Mouse (Mus musculus): ENCODE results near the gene Gm10639. TPM values are rescaled to one million over a fixed set of nuclear protein-coding genes. Genes with fewer than 3 reads are reported as not detected.
"Not testable (repeated sequence)": the region's sequence is repeated elsewhere in the genome, so short reads cannot be mapped to it uniquely, and the experiment has no call there.

Gene Gm10639
- polyA plus RNA-seq (2012; rRNA removed), result 0.17 TPM in 1 of 2 replicates, not detected in the other

DNA sequence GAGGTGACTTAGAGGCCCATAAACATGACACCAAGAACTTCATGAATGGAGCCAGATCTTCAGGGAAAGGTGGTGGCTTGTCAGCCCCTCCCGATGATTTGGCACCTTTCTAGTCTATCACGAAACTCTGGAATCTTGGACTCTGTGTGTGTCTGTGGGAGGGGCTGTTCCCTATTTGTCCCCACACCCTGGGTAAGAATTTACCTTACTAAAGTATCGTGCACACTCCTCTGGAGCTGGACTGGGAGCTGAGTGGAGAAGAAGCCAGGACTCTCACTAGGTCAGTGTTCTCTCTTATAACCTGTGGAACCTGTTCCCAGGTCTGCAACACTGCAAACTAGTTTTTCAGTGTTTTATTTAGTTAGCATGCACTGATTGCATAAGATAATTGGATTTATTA, at the start of gene Gm10639:
Gm10639 (plus strand) TSS at position 201 of the 400 bp plus-strand sequence.
- not testable (repeated sequence) for H3K4me1 ChIP-seq (ENCODE audit: control insufficient read depth, insufficient read depth, insufficient read length, low read length); H3K4me3 ChIP-seq (ENCODE audit: low read depth, low read length); H3K27ac ChIP-seq (ENCODE audit: insufficient read depth, low read depth, low read length); H3K27me3 ChIP-seq (ENCODE audit: control insufficient read depth, insufficient read depth, low read length); H3K36me3 ChIP-seq (ENCODE audit: control insufficient read depth, insufficient read depth, low read length)
- 24% methylated on average over 3 of the region's 3 CpGs for WGBS

DNA sequence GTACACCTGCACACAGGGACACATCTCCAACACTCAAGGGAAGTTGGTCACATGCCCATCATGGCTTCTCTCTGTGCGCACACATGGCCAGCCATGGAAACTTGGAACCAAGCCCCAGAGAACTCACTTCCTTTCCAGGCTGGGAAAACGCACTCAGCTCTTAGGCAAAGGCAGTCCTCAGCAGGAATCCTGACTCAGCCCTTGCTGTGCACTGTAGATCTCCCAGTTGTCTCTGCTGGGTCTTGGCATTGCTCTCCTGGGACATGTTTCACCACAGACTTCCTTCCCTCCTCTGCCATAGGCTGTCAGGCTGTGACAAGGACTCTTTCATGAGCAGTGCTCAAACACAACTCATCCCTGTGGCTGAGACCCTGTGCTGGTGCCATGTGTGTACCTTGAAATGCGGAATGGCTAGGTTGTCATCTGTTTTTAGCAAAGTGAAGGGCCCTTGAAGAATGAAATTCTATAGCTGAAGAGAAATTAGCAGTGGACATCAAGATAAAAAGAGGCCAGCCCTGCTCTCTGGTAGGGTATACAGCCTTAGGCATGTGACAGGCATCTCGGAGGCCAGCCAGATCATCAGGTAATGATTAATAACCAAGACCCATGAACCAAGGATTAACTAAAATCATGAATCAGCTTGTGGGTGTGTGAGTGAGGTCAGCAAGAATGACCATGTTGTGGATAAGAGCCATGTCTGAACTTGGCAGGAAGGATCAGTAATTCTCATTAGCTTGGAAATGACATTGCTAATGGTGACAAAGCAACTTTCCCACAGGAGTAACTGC, 33.8 kb upstream of the Gm10639 start:
- not testable (repeated sequence) for H3K36me3 ChIP-seq (ENCODE audit: control insufficient read depth, insufficient read depth, low read length); H3K27me3 ChIP-seq (ENCODE audit: control insufficient read depth, insufficient read depth, low read length); H3K4me1 ChIP-seq (ENCODE audit: control insufficient read depth, insufficient read depth, insufficient read length, low read length); H3K4me3 ChIP-seq (ENCODE audit: low read depth, low read length)
- H3K27ac ChIP-seq (ENCODE audit: insufficient read depth, low read depth, low read length), result peak overlapping the region; percentile 73
- WGBS, result 26% methylated on average over 4 of the region's 4 CpGs

DNA sequence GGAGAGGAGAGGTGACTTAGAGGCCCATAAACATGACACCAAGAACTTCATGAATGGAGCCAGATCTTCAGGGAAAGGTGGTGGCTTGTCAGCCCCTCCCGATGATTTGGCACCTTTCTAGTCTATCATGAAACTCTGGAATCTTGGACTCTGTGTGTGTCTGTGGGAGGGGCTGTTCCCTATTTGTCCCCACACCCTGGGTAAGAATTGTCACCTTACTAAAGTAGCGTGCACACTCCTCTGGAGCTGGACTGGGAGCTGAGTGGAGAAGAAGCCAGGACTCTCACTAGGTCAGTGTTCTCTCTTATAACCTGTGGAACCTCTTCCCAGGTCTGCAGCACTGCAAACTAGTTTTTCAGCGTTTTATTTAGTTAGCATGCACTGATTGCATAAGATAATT, 32.8 kb upstream of the Gm10639 start, which contains the start of gene Gm3776:
Gm3776 (plus strand) TSS at position 216 of the 400 bp plus-strand sequence.
- WGBS, result 9% methylated on average over 2 of the region's 3 CpGs
- not testable (repeated sequence) for H3K36me3 ChIP-seq (ENCODE audit: control insufficient read depth, insufficient read depth, low read length); H3K27me3 ChIP-seq (ENCODE audit: control insufficient read depth, insufficient read depth, low read length); H3K4me1 ChIP-seq (ENCODE audit: control insufficient read depth, insufficient read depth, insufficient read length, low read length); H3K4me3 ChIP-seq (ENCODE audit: low read depth, low read length)
- peak within 1 kb of the TSS; percentile 73 for H3K27ac ChIP-seq (ENCODE audit: insufficient read depth, low read depth, low read length)

DNA sequence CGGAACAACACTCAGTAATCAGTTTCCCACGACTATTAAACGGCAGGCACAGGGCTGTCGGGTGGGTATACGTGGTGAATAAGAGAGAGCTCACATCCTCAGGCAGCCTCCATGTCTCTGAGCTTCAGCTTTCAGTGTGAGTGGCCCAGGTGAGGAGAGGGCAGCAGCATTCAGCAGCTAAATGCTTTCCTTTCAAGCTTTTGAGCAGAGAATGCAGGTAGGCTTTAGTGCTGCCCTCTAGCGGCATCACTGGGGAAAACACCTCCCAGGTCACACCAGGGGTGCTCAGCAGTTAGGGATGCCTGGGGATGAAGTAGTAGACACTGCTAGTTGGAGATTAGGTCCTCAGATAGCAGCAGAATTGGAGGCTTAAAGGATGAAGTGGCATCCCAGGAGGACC, 30.0 kb upstream of the Gm10639 start:
- WGBS, result 4% methylated on average over 1 of the region's 6 CpGs
- not testable (repeated sequence) for H3K4me3 ChIP-seq (ENCODE audit: low read depth, low read length)

DNA sequence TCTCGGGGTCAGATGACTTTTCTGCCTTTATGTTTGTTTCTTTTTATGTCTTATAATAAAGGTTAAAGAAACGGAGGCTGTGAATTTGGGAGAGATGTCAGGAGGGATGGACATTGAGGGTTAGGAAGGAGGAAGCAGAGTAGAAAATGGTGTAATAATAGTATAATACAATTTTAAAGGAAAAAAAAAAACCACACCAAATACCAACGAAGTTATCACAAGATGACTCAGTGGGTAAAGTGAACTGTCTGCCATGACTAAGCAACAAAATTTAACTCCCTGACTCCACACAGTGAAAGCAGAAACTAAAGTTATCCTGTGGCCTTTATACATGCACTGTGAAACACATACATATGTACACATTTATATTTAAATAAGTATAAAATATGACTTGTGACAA, 18.8 kb upstream of the Gm10639 start:
- WGBS, result 63% methylated on average over 3 of the region's 3 CpGs
- H3K27me3 ChIP-seq (ENCODE audit: control insufficient read depth, insufficient read depth, low read length), result not testable (repeated sequence)

More for the DNA sequence above, 30.0 kb upstream of the Gm10639 start:
- not testable (repeated sequence) for H3K27me3 ChIP-seq (ENCODE audit: control insufficient read depth, insufficient read depth, low read length); H3K36me3 ChIP-seq (ENCODE audit: control insufficient read depth, insufficient read depth, low read length); H3K27ac ChIP-seq (ENCODE audit: insufficient read depth, low read depth, low read length); H3K4me1 ChIP-seq (ENCODE audit: control insufficient read depth, insufficient read depth, insufficient read length, low read length)

DNA sequence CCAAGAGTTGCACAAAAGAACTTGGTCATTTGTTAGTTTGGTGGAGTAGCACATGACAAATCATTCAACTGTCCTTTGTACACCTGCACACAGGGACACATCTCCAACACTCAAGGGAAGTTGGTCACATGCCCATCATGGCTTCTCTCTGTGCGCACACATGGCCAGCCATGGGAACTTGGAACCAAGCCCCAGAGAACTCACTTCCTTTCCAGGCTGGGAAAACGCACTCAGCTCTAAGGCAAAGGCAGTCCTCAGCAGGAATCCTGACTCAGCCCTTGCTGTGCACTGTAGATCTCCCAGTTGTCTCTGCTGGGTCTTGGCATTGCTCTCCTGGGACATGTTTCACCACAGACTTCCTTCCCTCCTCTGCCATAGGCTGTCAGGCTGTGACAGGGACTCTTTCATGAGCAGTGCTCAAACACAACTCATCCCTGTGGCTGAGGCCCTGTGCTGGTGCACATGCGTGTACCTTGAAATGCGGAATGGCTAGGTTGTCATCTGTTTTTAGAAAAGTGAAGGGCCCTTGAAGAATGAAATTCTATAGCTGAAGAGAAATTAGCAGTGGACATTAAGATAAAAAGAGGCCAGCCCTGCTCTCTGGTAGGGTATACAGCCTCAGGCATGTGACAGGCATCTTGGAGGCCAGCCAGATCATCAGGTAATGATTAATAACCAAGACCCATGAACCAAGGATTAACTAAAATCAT, 7.6 kb upstream of the Gm10639 start:
- H3K27ac ChIP-seq (ENCODE audit: insufficient read depth, low read depth, low read length), result peak overlapping the region; percentile 83
- H3K36me3 ChIP-seq (ENCODE audit: control insufficient read depth, insufficient read depth, low read length); H3K27me3 ChIP-seq (ENCODE audit: control insufficient read depth, insufficient read depth, low read length); H3K4me3 ChIP-seq (ENCODE audit: low read depth, low read length); H3K4me1 ChIP-seq (ENCODE audit: control insufficient read depth, insufficient read depth, insufficient read length, low read length): not testable (repeated sequence)
- 22% methylated on average over 4 of the region's 4 CpGs for WGBS

More for the DNA sequence above, 18.8 kb upstream of the Gm10639 start:
- not testable (repeated sequence) for H3K4me1 ChIP-seq (ENCODE audit: control insufficient read depth, insufficient read depth, insufficient read length, low read length); H3K4me3 ChIP-seq (ENCODE audit: low read depth, low read length); H3K27ac ChIP-seq (ENCODE audit: insufficient read depth, low read depth, low read length); H3K36me3 ChIP-seq (ENCODE audit: control insufficient read depth, insufficient read depth, low read length)

DNA sequence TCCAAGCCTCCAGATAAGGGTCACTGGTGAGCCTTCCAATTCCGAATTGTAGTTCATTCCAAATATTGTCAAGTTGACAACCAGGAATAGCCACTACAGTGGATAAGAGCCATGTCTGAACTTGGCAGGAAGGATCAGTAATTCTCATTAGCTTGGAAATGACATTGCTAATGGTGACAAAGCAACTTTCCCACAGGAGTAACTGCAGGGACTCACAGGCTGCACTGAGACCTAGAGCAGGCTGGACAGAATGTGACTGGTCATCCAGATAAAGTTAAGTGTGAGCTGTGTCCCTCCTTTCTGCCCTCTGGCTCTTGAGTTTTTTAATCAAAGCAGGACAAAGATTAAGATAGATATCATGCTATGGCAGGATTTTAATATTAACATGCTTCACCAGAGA, 660 bp upstream of the Gm10639 start:
- H3K27ac ChIP-seq (ENCODE audit: insufficient read depth, low read depth, low read length); H3K4me1 ChIP-seq (ENCODE audit: control insufficient read depth, insufficient read depth, insufficient read length, low read length); H3K4me3 ChIP-seq (ENCODE audit: low read depth, low read length); H3K27me3 ChIP-seq (ENCODE audit: control insufficient read depth, insufficient read depth, low read length); H3K36me3 ChIP-seq (ENCODE audit: control insufficient read depth, insufficient read depth, low read length): not testable (repeated sequence)
- 60% methylated on average over 1 of the region's 1 CpGs for WGBS

DNA sequence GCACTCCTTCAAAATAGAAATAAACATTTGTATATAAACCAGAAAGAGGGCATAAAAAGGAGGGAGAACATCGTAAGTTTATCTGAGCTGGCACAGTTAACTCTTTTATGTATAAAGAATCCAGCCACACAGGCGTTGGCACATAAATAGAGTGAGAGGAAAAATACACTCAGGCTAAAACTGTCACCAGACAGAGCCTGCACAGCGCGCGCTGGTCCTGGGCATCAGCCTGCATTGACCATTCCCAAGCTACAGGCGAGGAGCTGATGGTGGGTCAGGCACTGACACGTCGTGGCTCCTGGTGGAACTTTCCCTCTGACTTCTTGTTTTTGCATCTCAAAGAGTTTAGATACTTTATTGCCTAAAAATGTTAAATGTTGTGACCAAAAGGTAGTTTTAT, 2.7 kb downstream of the Gm10639 start:
- H3K27me3 ChIP-seq (ENCODE audit: control insufficient read depth, insufficient read depth, low read length); H3K36me3 ChIP-seq (ENCODE audit: control insufficient read depth, insufficient read depth, low read length); H3K4me3 ChIP-seq (ENCODE audit: low read depth, low read length); H3K4me1 ChIP-seq (ENCODE audit: control insufficient read depth, insufficient read depth, insufficient read length, low read length); H3K27ac ChIP-seq (ENCODE audit: insufficient read depth, low read depth, low read length): not testable (repeated sequence)
- WGBS, result 91% methylated on average over 8 of the region's 8 CpGs

DNA sequence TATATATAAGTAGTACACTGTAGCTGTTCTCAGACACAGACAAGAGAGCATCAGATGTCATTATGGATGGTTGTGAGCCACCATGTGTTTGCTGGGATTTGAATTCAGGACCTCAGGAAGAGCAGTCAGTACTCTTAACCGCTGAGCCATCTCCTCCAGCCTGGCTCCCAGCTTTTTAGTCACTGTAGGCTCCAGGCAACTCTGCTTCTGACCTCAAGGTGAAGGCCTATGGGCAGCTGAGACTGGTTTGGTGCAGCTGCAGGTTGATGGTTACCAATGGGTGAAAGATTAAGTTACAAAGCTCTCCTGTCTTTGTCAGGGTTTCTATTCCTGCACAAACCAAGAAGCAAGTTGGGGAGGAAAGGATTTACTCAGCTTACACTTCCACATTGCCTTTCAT, 4.0 kb downstream of the Gm10639 start:
- H3K4me1 ChIP-seq (ENCODE audit: control insufficient read depth, insufficient read depth, insufficient read length, low read length); H3K27me3 ChIP-seq (ENCODE audit: control insufficient read depth, insufficient read depth, low read length); H3K27ac ChIP-seq (ENCODE audit: insufficient read depth, low read depth, low read length); H3K4me3 ChIP-seq (ENCODE audit: low read depth, low read length); H3K36me3 ChIP-seq (ENCODE audit: control insufficient read depth, insufficient read depth, low read length): not testable (repeated sequence)
- 71% methylated on average over 1 of the region's 1 CpGs for WGBS

DNA sequence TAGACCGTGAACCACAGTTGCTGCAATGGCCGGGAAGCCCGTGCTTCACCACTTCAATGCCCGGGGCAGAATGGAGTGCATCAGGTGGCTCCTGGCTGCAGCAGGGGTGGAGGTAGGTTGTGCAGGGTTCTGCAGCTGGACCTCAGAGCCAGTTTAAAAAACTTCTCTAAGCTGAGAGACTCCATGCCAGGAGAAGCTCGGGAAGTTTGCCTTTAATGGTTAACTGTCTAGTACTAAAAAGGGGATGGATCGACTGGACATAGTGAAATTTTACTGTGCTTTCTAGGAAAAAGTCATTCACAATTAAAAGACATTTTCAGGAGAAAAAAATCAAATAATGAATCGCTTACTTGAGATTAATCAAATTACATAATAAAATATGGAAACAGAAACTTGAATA, 5.1 kb downstream of the Gm10639 start:
- 80% methylated on average over 7 of the region's 7 CpGs for WGBS
- not testable (repeated sequence) for H3K27ac ChIP-seq (ENCODE audit: insufficient read depth, low read depth, low read length); H3K36me3 ChIP-seq (ENCODE audit: control insufficient read depth, insufficient read depth, low read length); H3K4me1 ChIP-seq (ENCODE audit: control insufficient read depth, insufficient read depth, insufficient read length, low read length); H3K27me3 ChIP-seq (ENCODE audit: control insufficient read depth, insufficient read depth, low read length); H3K4me3 ChIP-seq (ENCODE audit: low read depth, low read length)
